Mouse (Mus musculus) E14TG2a.4 (cell line): ENCODE data around the gene Hspd1.
"Not testable (repeated sequence)": the region's sequence is repeated elsewhere in the genome, so short reads cannot be mapped to it uniquely, and the experiment has no call there.

Source experiments
- H3K27me3 ChIP-seq: 2 replicates; pipeline ENCODE4 v1.6.1; 2014; ENCODE audit warnings: low read length, control low read depth; ENCODE audit not compliant: insufficient read depth
- H3K36me3 ChIP-seq: 2 replicates; pipeline ENCODE4 v1.6.1; 2014; ENCODE audit warnings: low read length, control low read depth; ENCODE audit not compliant: insufficient read depth
- H3K4me1 ChIP-seq: replicated peaks from 2 replicates; pipeline ENCODE4 v1.6.1; 2014; ENCODE audit warnings: low read depth, low read length, control low read depth
- H3K4me3 ChIP-seq: replicated peaks from 2 replicates; pipeline ENCODE4 v1.5.1; 2014; ENCODE audit warnings: mild to moderate bottlenecking, low read length
- H3K9me3 ChIP-seq: 2 replicates; pipeline ENCODE4 v1.6.1; 2014; ENCODE audit warnings: low read length, control low read depth
- CTCF ChIP-seq: conservative IDR thresholded peaks from 2 replicates; pipeline ENCODE4 v1.5.1; 2014; ENCODE audit warnings: low read length
- NANOG ChIP-seq: IDR thresholded peaks from 2 replicates; pipeline ENCODE4 v1.6.1; 2014; ENCODE audit warnings: borderline replicate concordance, low read length, mixed read lengths
- POU5F1 ChIP-seq: IDR thresholded peaks from 2 replicates; pipeline ENCODE4 v1.6.1; 2014; ENCODE audit warnings: low read length, borderline replicate concordance

The Hspd1 gene

DNA sequence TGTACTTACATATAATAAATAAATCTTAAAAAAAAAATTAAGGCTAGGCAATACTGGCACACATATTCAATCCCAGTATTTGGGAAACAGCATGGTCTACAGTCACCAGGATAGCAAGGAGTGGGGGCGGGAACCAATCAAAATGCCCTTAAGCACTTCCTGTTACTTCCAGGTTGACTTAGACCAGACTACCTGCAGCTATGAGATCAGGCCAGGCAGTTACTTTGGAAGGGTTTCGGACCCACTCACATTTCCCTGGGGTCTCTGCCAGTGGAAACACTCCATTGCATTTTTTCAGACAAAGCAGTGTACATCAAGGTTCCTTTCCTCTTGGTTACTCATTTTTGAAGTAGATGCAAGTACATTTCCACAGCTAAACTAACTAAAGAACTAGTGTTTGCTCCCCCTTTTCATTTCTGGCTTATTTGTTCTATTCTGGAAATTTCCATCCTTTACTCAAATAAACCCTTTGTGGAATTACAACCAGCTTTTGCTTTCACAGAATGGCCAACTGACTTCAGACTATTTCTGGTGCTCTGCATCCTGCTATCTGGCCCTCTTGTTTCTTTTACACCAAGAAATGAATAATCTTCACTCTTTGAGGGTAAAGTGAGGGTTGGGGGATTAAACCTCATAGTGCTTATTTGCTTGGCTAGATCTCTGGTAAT is 11.1 kb downstream of the Hspd1 start:
- Histone ChIP-seq H3K4me3 (no peak overlapping the region), H3K4me1 (peaks cover 40% of the 10 kb centered on the region), H3K27me3 (no peaks in the 10 kb centered on the region), H3K36me3 (peaks cover 69% of the 10 kb centered on the region), H3K9me3 (no peaks in the 10 kb centered on the region)
- TF ChIP-seq CTCF (no peak), POU5F1 (no peak), NANOG (no peak)

DNA sequence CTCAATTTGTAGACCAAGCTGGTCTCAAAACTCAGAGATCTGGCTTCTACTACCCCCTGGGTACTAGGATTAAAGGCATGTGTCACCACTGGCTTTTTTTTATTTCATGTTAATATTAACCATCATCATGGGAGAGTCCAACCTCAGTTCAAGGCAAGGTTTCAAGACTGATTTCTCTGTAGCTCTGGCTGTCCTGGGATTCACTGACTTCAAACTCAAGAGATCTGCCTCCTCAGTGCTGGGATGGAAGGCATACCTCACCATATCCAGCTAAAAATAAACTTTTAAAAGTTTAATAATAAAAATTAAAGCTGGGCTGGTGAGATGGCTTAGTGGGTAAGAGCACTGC is 11.7 kb downstream of the Hspd1 start:
- Histone ChIP-seq H3K36me3 (peaks cover 69% of the 10 kb centered on the region), H3K4me1 (peaks cover 40% of the 10 kb centered on the region), H3K4me3 (no peak overlapping the region), H3K27me3 (no peaks in the 10 kb centered on the region), H3K9me3 (no peaks in the 10 kb centered on the region)
- TF ChIP-seq NANOG = no peak
- no peak for TF ChIP-seq POU5F1
- no peak for TF ChIP-seq CTCF

DNA sequence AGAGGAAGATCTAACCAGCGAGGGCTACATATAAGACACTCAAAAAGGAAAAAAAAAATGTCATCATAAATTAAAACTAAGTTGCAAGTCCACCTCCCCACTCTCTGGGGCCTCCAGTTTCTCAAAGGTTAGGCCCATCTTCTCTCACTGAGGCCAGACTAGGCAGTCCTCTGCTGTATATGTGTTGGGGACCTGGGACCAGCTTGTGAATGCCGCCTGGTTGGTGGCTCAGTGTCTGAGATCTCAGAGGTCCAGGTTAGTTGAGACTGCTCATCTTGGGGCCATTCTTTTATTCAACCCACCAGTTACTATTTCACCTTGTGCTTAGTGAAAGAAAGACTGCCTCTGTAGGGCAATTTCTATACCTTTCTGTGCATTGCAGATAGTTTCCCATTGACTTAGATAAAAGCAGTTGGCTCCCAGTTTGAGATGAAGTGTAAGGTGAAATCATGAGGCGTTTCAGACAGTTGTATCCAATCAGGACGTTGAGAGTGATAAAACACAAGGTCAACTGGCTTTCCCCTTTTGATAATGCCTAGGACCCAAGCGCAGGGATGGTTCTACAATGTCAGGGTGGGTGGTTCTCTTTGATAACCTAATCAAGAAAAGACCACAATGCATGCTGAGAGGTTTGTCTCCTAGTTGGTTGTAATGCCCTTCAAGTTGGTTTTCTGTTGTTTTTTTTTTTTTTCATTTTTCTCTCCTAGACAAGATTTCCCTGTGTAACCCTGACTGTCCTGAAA is 12.2 kb downstream of the Hspd1 start:
- Histone ChIP-seq H3K36me3 (peaks cover 68% of the 10 kb centered on the region), H3K9me3 (no peaks in the 10 kb centered on the region), H3K27me3 (no peaks in the 10 kb centered on the region), H3K4me3 (no peak overlapping the region), H3K4me1 (peaks cover 36% of the 10 kb centered on the region)
- TF ChIP-seq NANOG = no peak
- no peak for TF ChIP-seq CTCF
- TF ChIP-seq POU5F1 = no peak

DNA sequence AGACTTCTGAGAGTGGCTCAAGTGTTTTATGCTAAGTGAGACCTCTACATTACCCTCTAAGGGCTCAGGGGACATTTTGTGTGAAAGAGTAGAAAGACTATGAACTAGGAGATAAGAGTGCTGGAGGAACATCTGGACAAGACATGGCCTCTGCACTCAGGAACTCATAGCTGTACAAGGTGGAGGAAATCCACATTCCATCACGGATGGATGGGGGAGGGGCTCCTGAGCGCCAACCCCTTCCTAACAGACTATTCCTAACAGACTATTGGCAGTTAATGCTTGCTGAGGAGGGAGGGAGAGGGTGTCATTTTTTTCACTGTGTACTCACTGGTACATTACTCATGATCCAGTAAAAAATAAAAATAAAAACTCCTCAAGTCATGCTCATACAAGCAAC is 13.3 kb downstream of the Hspd1 start:
- H3K36me3 ChIP-seq = peaks cover 63% of the 10 kb centered on the region
- TF ChIP-seq NANOG (no peak), POU5F1 (no peak), CTCF (no peak)
- H3K27me3 ChIP-seq = no peaks in the 10 kb centered on the region
- H3K4me1 ChIP-seq = peaks cover 30% of the 10 kb centered on the region
- H3K9me3 ChIP-seq = no peaks in the 10 kb centered on the region
- H3K4me3 ChIP-seq = no peak overlapping the region

DNA sequence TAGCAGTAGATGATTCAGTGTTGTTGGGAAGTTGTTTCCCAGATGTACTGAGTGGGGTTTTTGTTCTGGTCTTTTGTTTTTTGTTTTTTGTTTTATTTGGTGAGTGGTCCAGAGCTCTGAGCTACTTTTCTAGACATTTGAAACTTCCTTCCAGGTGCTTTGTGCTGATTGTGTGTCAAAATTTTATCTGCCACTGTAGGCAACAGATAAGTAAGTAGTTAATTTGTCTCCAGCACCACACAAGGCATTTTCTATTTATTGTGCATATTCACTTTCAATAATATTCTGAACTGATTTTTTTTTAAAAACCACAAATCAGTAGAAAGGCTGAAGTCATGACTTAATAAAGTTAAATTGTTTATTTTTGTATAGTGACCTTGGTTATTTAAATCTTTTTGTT is 15.7 kb downstream of the Hspd1 start:
- not testable (repeated sequence) for H3K4me3 ChIP-seq, H3K9me3 ChIP-seq, H3K27me3 ChIP-seq
- peaks cover 61% of the 10 kb centered on the region for H3K36me3 ChIP-seq
- H3K4me1 ChIP-seq = peaks cover 26% of the 10 kb centered on the region

DNA sequence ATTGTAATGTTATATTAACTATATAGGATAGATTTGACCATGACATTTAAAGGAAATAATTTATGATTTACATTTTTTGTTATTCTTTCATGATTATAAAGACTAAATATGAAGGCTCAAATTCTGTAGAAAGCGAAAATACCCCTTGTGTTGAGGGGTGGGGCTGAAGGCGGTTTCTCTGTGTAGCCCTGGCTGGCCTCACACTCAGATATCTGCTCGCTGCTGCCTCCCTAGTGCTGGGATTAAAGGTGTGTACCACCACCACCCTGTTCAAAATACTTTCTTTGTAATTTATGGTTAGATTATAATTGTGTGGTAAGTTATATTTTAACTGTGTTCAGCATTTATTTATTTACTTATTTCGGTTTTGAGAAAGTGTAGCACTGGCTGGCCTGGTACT is 26.3 kb downstream of the Hspd1 start:
- peaks cover 50% of the 10 kb centered on the region for H3K36me3 ChIP-seq
- no peaks in the 10 kb centered on the region for H3K9me3 ChIP-seq
- H3K27me3 ChIP-seq = no peaks in the 10 kb centered on the region
- peaks cover 21% of the 10 kb centered on the region for H3K4me1 ChIP-seq
- no peak overlapping the region for H3K4me3 ChIP-seq
- TF ChIP-seq NANOG (no peak), POU5F1 (no peak), CTCF (no peak)

DNA sequence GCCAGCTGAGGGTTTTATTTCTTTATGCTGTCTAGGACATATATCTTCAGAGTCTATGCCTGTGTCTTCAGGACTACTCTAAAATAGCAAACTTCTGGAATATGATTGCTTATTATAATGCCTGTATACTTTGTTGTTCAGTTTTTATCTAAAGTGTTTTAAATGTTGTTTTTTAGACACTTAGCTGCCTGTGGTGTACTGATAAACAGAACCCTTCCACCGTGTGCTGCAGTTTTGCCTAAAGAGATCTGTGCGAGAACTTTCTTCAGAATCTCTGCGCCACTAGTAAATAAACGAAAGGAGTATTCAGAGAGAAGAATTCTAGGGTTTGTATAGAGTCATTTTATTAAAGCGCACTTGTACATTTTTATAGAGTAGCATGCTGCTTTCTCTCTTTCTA is 26.9 kb downstream of the Hspd1 start:
- Histone ChIP-seq H3K36me3 (peaks cover 49% of the 10 kb centered on the region), H3K9me3 (no peaks in the 10 kb centered on the region), H3K4me1 (peaks cover 28% of the 10 kb centered on the region), H3K27me3 (no peaks in the 10 kb centered on the region), H3K4me3 (no peak overlapping the region)
- TF ChIP-seq POU5F1 = no peak
- TF ChIP-seq NANOG = no peak
- no peak for TF ChIP-seq CTCF

DNA sequence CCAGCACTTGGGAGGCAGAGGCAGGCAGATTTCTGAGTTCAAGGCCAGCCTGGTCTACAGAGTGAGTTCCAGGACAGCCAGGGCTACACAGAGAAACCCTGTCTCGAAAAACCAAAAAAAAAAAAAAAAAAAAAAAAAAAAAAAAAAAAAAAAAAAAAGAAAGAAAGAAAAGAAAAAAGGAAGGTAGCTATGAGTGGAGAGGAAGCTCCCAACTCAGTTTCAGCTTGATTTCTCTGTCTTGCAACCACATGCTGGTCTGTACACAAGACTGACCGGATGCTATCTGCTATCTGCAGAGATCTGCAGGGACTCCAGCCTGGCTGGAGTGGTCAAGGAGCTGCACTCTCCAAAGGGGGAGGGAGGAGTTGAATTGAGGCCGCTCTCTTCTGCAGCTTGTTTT is 29.7 kb downstream of the Hspd1 start:
- H3K4me3 ChIP-seq = not testable (repeated sequence)

More for the DNA sequence above, 29.7 kb downstream of the Hspd1 start:
- H3K9me3 ChIP-seq, H3K27me3 ChIP-seq: not testable (repeated sequence)
- peaks cover 32% of the 10 kb centered on the region for H3K36me3 ChIP-seq
- H3K4me1 ChIP-seq = peaks cover 37% of the 10 kb centered on the region
